Mouse (Mus musculus) lung, embryonic 15.5 days (tissue): ENCODE results near the gene Rex2. TPM values are rescaled to one million over a fixed set of nuclear protein-coding genes. Genes with fewer than 3 reads are reported as not detected.

ENCODE experiments used
- polyA plus RNA-seq: library from polyadenylated mRNA; unstranded; fragments of >200 nt; fragmentation: Nextera tagmentation; extraction: Ambion mirVana; gene quantifications from 2 replicates; pipeline ENCODE4 v1.2.1, GENCODE M21; 2015

Gene Rex2
- polyA plus RNA-seq, 1 experiment from 2014 or later, result not detected

Other genes starting within 250 kb of the Rex2 start
- not detected in 2 replicates for gene Gm21411, start 112.3 kb upstream of the Rex2 start, polyA plus RNA-seq
- not detected in 2 replicates for gene Zfp989, start 49.9 kb upstream of the Rex2 start, polyA plus RNA-seq
- 3.6 and 4.0 TPM in 2 replicates for gene Zfp991, start 110.2 kb downstream of the Rex2 start, polyA plus RNA-seq